Mouse (Mus musculus) frontal cortex, adult 2 months (tissue): ENCODE measurements around the gene Hao2. TPM values are rescaled to one million over a fixed set of nuclear protein-coding genes. Genes with fewer than 3 reads are reported as not detected.

Experiments used
- DNase-seq, 2 experiments: peaks; one replicate each; pipeline ENCODE4 v3.0.0; 2022; ENCODE audit warnings: low spot score in 1 of 2; ENCODE audit errors: extremely low spot score in 1 of 2
- polyA plus RNA-seq: library from polyadenylated mRNA; depleted of rRNA; stranded (reverse); fragments of >200 nt; gene quantifications from 2 replicates; pipeline ENCODE4 v1.2.3, GENCODE M21; 2012; rRNA removed

Gene Hao2
- polyA plus RNA-seq, 1 experiment: not detected

DNA sequence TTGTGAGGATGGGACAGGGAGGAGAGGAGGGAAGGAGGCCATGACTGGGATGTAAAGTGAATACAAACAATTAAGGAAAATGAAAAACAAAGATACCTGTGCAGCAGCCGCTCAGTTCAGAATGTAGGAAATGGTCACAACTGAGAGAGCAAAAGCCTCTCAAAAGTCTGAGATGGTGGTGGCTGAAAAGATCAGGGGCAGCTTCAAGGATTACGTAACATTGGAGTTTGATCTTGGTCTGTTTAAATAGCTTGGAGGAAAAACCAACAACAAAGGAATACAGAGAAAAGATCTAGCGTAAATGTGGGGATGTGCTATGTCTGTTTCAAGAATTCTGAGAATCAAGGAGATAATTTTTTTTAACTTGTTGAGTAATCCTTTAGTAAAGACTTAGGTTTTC is 33.5 kb downstream of the Hao2 start, which contains the start of gene Hsd3b1:
Hsd3b1 (minus strand) TSS at position 219 of the 400 bp plus-strand sequence.
- no peak for DNase-seq

- DNase-seq: no peak
Observed at GRCm38 (mm10) chr3:98858051-98858450, 35.0 kb downstream of the Hao2 start.

DNA sequence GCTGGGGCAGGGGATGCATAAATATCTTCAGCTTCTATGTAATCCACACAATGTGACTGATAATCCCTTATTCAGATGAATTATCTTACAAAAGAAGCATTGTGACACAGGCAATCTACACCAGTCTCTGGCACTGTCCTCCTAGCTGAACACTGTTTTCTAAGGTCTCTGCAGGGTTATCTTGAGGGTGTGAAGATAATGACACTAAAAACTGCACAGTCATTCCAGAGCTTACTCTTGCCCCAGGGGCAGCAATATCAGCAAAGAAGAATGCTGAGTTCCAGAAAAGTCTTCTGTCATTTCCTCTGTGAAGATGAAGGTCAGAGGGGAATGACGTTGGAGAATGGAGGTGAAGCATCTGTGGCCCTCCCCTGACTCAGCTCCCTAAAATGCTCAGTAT is 36.1 kb downstream of the Hao2 start:
- no peak for DNase-seq

DNA sequence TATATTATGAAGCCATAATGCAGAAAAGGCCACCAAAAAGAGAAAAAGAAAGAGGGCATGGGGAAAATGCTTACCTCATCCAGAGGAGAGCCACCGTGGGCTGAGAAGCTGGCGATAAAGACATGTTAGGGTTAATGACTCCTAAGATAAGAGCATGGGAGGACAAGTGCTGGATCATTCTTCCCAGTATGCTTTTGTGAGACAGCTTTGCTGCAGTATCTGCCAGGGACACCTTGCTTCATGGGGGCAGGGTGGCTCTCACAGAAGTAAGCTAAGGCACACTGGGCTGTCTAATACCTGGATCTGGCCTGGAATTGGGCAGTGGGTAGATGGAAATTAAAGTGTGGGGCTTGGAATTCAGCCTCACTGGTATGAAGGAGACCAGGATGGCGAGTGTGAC is 37.9 kb downstream of the Hao2 start:
- DNase-seq: no peak

GRCm38 (mm10) chr3:98853685-98854084 is 39.4 kb downstream of the Hao2 start:
- no peak for DNase-seq

GRCm38 (mm10) chr3:98853051-98853450 is 40.0 kb downstream of the Hao2 start:
- DNase-seq: no peak

- no peak for DNase-seq
Observed at GRCm38 (mm10) chr3:98852631-98853030, 40.4 kb downstream of the Hao2 start.

- DNase-seq: no peak
Observed at GRCm38 (mm10) chr3:98851853-98852252, 41.2 kb downstream of the Hao2 start.

DNA sequence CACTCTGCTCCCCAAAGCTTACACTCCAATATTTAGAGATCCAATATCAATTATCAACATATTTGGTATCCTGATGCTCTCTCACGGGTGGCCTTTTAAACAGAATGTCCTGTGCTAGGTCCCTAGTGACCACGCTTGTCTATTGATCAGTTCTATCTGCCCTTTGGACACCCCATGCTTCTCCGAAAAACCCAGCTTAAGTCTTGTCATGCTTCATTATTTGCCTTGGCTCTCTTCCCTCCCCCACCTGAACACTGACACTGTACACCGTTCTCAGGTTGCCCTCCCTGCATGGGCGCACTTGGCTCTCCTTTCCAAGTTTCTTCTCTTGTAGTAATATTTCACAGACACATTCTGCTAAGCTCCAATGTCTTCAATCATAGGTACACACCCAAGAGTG is 42.8 kb downstream of the Hao2 start:
- no peak for DNase-seq

GRCm38 (mm10) chr3:98848898-98849297 is 44.1 kb downstream of the Hao2 start:
- no peak for DNase-seq

Other genes starting within 250 kb of the Hao2 start
- gene Hsd3b2, start 168.7 kb downstream of the Hao2 start, polyA plus RNA-seq: 0.08 and 0.13 TPM in 2 replicates
- not detected in 2 replicates for gene Hsd3b3, start 130.1 kb downstream of the Hao2 start, polyA plus RNA-seq
- 0.36 TPM in 1 of 2 replicates, not detected in the other for gene Hsd3b6, start 78.8 kb downstream of the Hao2 start, polyA plus RNA-seq
- not detected in 2 replicates for gene Hsd3b1, start 33.4 kb downstream of the Hao2 start, polyA plus RNA-seq
- 4.2 and 5.2 TPM in 2 replicates for gene Wars2, start 247.8 kb upstream of the Hao2 start, polyA plus RNA-seq